Mouse (Mus musculus): ENCODE data around the gene Atp8a2.

- TF ChIP-seq CTCF (conservative IDR thresholded peaks at IDR 0.05; ENCODE audit: insufficient read depth, insufficient read length, low read depth, low read length) (no peak), POLR2A (IDR thresholded peaks at IDR 0.05; ENCODE audit: low read depth, low read length) (no peak)
These were observed 18.0 kb upstream of the Atp8a2 start for GRCm38 (mm10) chr14:60215000-60215399.

Data from kidney, adult 2 months (tissue).